Mouse (Mus musculus): Measurements from ENCODE around the gene Msx1. TPM values are rescaled to one million over a fixed set of nuclear protein-coding genes. Genes with fewer than 3 reads are reported as not detected.

Msx1 gene
- polyA plus RNA-seq, 1 experiment from 2014 or later: 19.7 TPM

DNA sequence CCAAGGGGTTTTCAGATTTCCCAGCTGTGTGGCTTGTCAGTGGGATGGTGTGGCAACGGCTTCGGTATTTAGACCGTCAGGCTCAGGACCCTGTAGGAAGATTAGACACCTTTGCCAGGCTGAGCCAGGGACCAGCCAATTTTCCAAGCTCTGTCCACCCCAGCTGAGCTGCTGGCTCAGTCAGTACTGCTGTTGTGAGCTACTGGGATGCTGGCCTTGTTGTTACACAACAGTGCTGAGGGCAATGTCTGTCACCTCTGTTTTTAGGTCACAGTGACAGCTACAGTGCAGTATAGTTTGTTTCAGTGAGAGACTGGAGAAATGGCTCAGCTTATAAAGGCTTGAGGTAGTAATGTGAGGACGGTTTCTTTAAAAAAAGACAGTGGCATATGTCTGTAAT lies 50.4 kb downstream of the Msx1 start:
- no peak for ATAC-seq (ENCODE audit: low read depth)
- Histone ChIP-seq H3K27me3 (peaks cover 71% of the 10 kb centered on the region), H3K4me2 (no peak overlapping the region)

DNA sequence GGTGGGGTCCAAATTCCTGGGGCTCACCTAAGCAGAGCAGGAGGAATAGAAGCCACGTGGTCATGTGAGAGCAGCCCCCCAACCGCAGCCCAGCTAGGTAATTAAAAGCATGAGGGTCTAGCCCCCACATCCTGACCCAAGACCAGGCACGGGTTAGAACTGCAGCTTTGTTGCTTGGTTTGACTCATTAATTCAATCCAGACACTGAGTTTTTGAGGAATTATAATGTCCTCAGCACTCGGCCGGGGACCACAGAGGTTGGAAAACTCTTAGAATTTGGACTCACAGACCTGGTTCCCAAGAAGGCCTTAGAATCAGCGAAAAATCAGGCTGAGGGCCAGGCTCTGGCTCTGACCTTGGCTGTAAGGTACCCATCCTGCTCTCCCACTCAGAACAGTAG lies 53.5 kb downstream of the Msx1 start:
- no peak overlapping the region for H3K27ac ChIP-seq (replicated peaks)
- H3K4me3 ChIP-seq: no peak overlapping the region
- no peak overlapping the region for H3K9ac ChIP-seq
- WGBS: 91% methylated on average over 6 of the region's 6 CpGs
- H3K27me3 ChIP-seq: peaks cover 79% of the 10 kb centered on the region
- H3K9me3 ChIP-seq: peaks cover 4% of the 10 kb centered on the region; the same call in 1 of the 2 replicates
- no peak overlapping the region for H3K4me2 ChIP-seq
- H3K36me3 ChIP-seq: no peaks in the 10 kb centered on the region
- H3K4me1 ChIP-seq (replicated peaks): peaks cover 14% of the 10 kb centered on the region
- no peak for ATAC-seq (ENCODE audit: low read depth)

More for the DNA sequence above, 50.4 kb downstream of the Msx1 start:
- Histone ChIP-seq H3K9me3 (peaks cover 4% of the 10 kb centered on the region; the same call in 1 of the 2 replicates), H3K36me3 (no peaks in the 10 kb centered on the region), H3K9ac (no peak overlapping the region), H3K4me3 (no peak overlapping the region), H3K27ac (replicated peaks) (no peak overlapping the region), H3K4me1 (replicated peaks) (peaks cover 7% of the 10 kb centered on the region)
- 87% methylated on average over 4 of the region's 4 CpGs for WGBS

Other genes starting within 250 kb of the Msx1 start
- 25.8 and 28.2 TPM in 2 replicates for gene Stk32b, start 107.4 kb downstream of the Msx1 start, polyA plus RNA-seq (2015; fragmentation: Nextera tagmentation; extraction: Ambion mirVana)
- 6.1 and 6.6 TPM in 2 replicates for gene Cytl1, start 89.1 kb downstream of the Msx1 start, polyA plus RNA-seq (2015; fragmentation: Nextera tagmentation; extraction: Ambion mirVana)
- gene Stx18, start 214.2 kb upstream of the Msx1 start, polyA plus RNA-seq (2015; fragmentation: Nextera tagmentation; extraction: Ambion mirVana): 39.4 and 42.1 TPM in 2 replicates

Measured in neural tube, embryonic 13.5 days (tissue).